Mouse (Mus musculus) midbrain, embryonic 11.5 days (tissue): ENCODE results near the gene Acoxl. TPM values are rescaled to one million over a fixed set of nuclear protein-coding genes. Genes with fewer than 3 reads are reported as not detected.

Experiments used
- ATAC-seq: fragments of 200-750 bp; cut with Nextera tagmentation; 2 replicates; pipeline ENCODE4 v1.8.0; 2017; ENCODE audit warnings: moderate TSS enrichment, moderate library complexity; ENCODE audit not compliant: low FRiP score
- DNase-seq: peaks from one replicate; pipeline ENCODE4 v3.0.0; 2015; ENCODE audit warnings: low spot score; ENCODE audit errors: missing footprints
- H3K27ac ChIP-seq: fragments of 300-500 bp; sonication (generic); 2 replicates; pipeline ENCODE4 v1.5.1; 2014; ENCODE audit warnings: low read depth, low read length
- H3K27me3 ChIP-seq: fragments of 300-500 bp; sonication (generic); 2 replicates; pipeline ENCODE4 v1.6.1; 2014; ENCODE audit warnings: mild to moderate bottlenecking, low read length, moderate library complexity, mixed read lengths; ENCODE audit not compliant: control insufficient read depth, insufficient read depth
- H3K36me3 ChIP-seq: fragments of 300-500 bp; sonication (generic); 2 replicates; pipeline ENCODE4 v1.6.1; 2014; ENCODE audit warnings: mild to moderate bottlenecking, low read length, moderate library complexity, mixed read lengths; ENCODE audit not compliant: control insufficient read depth, insufficient read depth
- H3K4me1 ChIP-seq: fragments of 300-500 bp; sonication (generic); 2 replicates; pipeline ENCODE4 v1.6.1; 2014; ENCODE audit warnings: low read length; ENCODE audit not compliant: control insufficient read depth, insufficient read depth
- H3K4me2 ChIP-seq: fragments of 300-500 bp; sonication (generic); 2 replicates; pipeline ENCODE4 v1.6.1; 2014; ENCODE audit warnings: mild to moderate bottlenecking, moderate library complexity
- H3K4me3 ChIP-seq: fragments of 300-500 bp; sonication (generic); 2 replicates; pipeline ENCODE4 v1.5.1; 2014; ENCODE audit warnings: low read depth, low read length
- H3K9ac ChIP-seq: fragments of 300-500 bp; sonication (generic); 2 replicates; pipeline ENCODE4 v1.6.1; 2014; ENCODE audit warnings: low read length
- H3K9me3 ChIP-seq: fragments of 300-500 bp; sonication (generic); 2 replicates; pipeline ENCODE4 v1.6.1; 2016; ENCODE audit warnings: low read length; ENCODE audit not compliant: control insufficient read depth
- WGBS: fragments of 180-500 bp; shearing (Covaris S2); extraction: QIAGEN DNeasy Blood & Tissue Kit; methylation state at CpG from one replicate; pipeline ENCODE4 v1.1.7; 2014; 5-methylcytosine and 5-hydroxymethylcytosine counted together
- microRNA-seq: library from miRNA; unstranded; fragments of <30 nt; microRNA quantifications from one replicate; pipeline ENCODE4, GENCODE M21; 2017
- polyA plus RNA-seq: library from polyadenylated mRNA; unstranded; fragments of >200 nt; fragmentation: Nextera tagmentation; extraction: Ambion mirVana; gene quantifications from 2 replicates; pipeline ENCODE4 v1.2.1, GENCODE M21; 2014

The Acoxl gene
- polyA plus RNA-seq, 1 experiment from 2014 or later: 0.18 TPM

DNA sequence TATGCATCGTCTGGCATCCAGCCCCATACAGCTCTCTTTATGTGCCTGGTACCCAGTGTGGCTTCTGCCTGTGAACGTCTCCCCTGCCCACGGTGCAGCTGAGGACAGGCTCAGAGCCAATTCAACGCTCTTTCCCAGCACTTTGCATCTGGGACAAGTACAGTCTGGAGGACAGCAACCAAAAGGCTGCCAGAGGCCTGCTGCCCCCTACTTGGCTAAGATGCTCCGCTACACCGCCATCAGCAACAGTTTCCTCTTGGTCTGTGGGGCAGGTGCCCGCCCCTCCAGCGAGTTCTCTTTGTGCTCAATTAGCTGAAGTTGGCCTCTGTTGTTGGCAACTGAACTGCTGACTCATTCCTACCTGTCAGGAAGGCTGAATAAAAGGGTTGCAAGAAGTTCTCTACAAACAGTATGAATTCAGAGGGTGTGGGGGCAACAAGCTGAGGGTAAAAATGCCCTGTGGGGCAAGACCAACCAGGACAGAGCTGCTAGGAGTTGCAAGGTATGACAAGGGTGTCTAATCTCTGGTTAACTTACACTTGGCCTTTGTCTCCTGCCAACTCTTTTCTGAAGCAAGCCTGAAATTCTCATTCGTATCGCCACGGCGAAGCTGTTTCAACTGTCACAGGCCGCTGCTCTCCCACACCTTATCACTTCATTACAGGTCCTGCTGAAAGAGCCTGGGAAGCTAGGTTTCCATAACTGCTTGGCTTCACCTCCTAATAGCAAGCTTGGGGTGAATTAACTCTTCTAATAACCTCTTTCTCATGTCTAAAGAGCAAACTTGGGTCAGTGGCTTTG, 328.1 kb downstream of the Acoxl start:
- no peak for DNase-seq
- ATAC-seq: no peak

DNA sequence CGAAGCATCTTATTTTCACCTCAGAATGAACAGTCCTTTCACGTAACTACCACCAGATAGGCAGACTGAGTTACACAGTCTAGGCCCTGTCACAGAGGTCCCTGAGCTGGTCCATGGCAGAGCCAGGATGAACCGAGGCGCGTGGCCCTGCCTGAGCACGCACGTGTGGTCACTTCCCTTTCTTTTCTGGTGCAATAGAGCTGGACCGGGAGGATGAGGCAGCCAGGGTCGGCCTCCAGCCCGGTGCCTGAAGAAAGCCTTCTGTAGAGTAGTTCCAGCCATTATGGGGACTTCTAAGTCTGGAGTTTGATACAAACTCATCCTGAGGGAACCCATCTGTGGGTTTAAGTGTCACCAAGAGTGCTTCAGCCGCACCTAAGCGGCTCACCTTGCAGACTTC, 329.3 kb downstream of the Acoxl start:
- no peaks in the 10 kb centered on the region for H3K27me3 ChIP-seq
- no peaks in the 10 kb centered on the region for H3K9me3 ChIP-seq
- no peak overlapping the region for H3K4me2 ChIP-seq
- no peaks in the 10 kb centered on the region for H3K36me3 ChIP-seq
- 93% methylated on average over 12 of the region's 12 CpGs for WGBS
- no peak overlapping the region for H3K27ac ChIP-seq
- ATAC-seq (no peak), DNase-seq (no peak)
- H3K4me3 ChIP-seq: no peak overlapping the region
- H3K9ac ChIP-seq: no peak overlapping the region
- no peaks in the 10 kb centered on the region for H3K4me1 ChIP-seq

More for the DNA sequence above, 328.1 kb downstream of the Acoxl start:
- Histone ChIP-seq H3K27me3 (no peaks in the 10 kb centered on the region), H3K4me1 (no peaks in the 10 kb centered on the region), H3K4me3 (no peak overlapping the region), H3K9ac (no peak overlapping the region), H3K4me2 (no peak overlapping the region), H3K9me3 (no peaks in the 10 kb centered on the region), H3K36me3 (no peaks in the 10 kb centered on the region), H3K27ac (no peak overlapping the region)
- 74% methylated on average over 13 of the region's 13 CpGs for WGBS

DNA sequence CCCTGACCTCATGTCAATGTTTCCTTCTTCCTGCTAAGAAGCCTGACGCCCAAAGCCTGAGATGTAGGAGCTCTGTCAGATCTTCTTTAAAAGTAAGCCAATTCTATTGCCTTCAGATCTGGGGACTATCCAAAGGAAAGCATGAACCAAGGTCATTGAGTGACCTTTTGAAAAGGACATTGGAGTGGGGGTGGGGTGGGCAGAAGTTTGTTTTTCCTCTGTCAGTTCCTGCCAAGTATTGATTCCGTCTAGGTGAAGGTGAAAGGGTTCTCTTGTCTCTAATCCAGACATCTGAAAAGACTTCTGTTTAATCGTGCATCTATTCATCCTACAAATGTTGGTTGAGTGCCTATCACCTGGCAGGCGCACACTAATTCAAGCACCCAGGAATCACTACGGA, 330.8 kb downstream of the Acoxl start:
- Histone ChIP-seq H3K27me3 (no peaks in the 10 kb centered on the region), H3K9me3 (no peaks in the 10 kb centered on the region), H3K4me3 (no peak overlapping the region), H3K9ac (no peak overlapping the region), H3K4me1 (no peaks in the 10 kb centered on the region), H3K27ac (no peak overlapping the region), H3K36me3 (no peaks in the 10 kb centered on the region), H3K4me2 (no peak overlapping the region)
- ATAC-seq (no peak), DNase-seq (no peak)
- 80% methylated on average over 5 of the region's 5 CpGs for WGBS

DNA sequence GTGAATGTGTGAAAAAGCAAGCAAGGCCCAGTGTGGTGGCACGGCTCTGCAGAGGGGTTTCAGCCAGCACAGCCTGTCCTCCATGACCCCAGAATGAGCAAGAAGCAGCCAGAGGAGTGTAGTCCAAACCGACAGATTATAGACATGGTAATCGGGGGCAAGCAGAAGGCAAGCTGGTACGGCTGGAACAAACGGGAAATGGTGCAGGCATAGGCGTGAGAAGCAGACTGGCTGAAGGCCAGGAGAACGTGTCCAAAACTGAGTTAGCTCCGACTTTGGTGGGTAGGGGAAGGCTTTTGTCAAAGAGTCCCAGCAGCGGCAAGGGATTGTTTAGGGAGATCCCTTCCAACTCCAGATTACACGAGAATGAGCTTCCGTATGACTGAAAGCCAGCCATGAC, 331.3 kb downstream of the Acoxl start:
- 91% methylated on average over 11 of the region's 11 CpGs for WGBS
- Histone ChIP-seq H3K4me1 (no peaks in the 10 kb centered on the region), H3K27ac (no peak overlapping the region), H3K36me3 (no peaks in the 10 kb centered on the region), H3K9ac (no peak overlapping the region), H3K9me3 (no peaks in the 10 kb centered on the region), H3K27me3 (no peaks in the 10 kb centered on the region), H3K4me2 (no peak overlapping the region), H3K4me3 (no peak overlapping the region)
- DNase-seq (no peak), ATAC-seq (no peak)

DNA sequence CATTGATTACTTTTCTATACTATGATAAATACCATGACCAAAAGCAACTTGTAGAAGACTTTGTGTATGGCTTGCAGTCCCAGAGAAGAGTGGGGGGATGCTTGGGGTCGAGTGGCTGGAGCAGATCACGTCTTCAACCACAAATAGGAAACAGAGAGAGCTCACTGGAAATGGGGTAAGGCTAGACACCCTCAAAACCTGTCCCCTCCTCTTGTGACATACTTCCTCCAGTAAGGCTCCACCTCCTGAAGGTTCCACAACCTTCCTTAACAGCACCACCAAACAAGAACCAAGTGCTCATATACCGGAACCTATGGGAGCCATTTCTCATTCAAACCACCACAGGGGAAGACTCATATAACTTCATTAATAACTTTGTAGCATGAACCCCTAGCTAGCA, 331.9 kb downstream of the Acoxl start:
- Histone ChIP-seq H3K27me3 (no peaks in the 10 kb centered on the region), H3K4me1 (no peaks in the 10 kb centered on the region), H3K4me2 (no peak overlapping the region), H3K36me3 (no peaks in the 10 kb centered on the region), H3K9me3 (no peaks in the 10 kb centered on the region), H3K4me3 (no peak overlapping the region), H3K9ac (no peak overlapping the region), H3K27ac (no peak overlapping the region)
- no peak for DNase-seq
- no peak for ATAC-seq
- WGBS: 87% methylated on average over 3 of the region's 3 CpGs

DNA sequence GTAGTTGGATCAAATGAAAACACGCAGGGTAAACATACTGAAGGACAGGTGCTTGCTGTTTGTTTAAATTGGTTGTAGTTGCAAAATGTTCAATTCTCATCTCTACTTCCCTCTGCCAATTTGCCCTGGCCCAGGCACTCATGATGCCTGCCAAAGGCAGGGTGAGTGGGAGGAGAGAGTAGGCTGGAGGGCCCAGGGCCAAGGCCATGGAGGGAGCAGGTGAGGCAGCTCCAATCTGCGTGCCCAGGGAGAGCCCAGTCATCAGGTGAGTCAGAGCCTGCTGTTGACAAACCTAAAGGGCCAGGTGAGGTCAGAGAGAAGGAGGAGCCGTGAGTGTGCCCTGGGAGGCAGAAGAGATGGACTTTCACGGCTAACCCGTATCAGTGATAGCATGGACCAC, 333.6 kb downstream of the Acoxl start:
- no peak overlapping the region for H3K27ac ChIP-seq
- H3K36me3 ChIP-seq: no peaks in the 10 kb centered on the region
- DNase-seq (no peak), ATAC-seq (no peak)
- no peak overlapping the region for H3K9ac ChIP-seq
- H3K4me3 ChIP-seq: no peak overlapping the region
- no peaks in the 10 kb centered on the region for H3K9me3 ChIP-seq
- 89% methylated on average over 5 of the region's 5 CpGs for WGBS
- H3K4me1 ChIP-seq: no peaks in the 10 kb centered on the region
- no peaks in the 10 kb centered on the region for H3K27me3 ChIP-seq
- no peak overlapping the region for H3K4me2 ChIP-seq

Small RNA genes within 50 kb of the gene (microRNA-seq; reads per million reads assigned to microRNA genes)
- not detected for gene Gm22411

Other genes with a start within 250 kb of the Acoxl start
- gene Mal, start 182.2 kb upstream of the Acoxl start, polyA plus RNA-seq: 0.77 and 1.9 TPM in 2 replicates
- 0.61 and 0.77 TPM in 2 replicates for gene Mall, start 108.9 kb upstream of the Acoxl start, polyA plus RNA-seq
- gene Nphp1, start 50.0 kb upstream of the Acoxl start, polyA plus RNA-seq: 35.5 and 36.5 TPM in 2 replicates
- gene Mtln, start 46.4 kb upstream of the Acoxl start, polyA plus RNA-seq: 30.1 and 30.8 TPM in 2 replicates
- 33.7 and 37.5 TPM in 2 replicates for gene Bub1, start 7.0 kb upstream of the Acoxl start, polyA plus RNA-seq